Mouse (Mus musculus) forebrain, embryonic 14.5 days (tissue): ENCODE data around the gene Kri1. TPM values are rescaled to one million over a fixed set of nuclear protein-coding genes. Genes with fewer than 3 reads are reported as not detected.
"Not testable (repeated sequence)": the region's sequence is repeated elsewhere in the genome, so short reads cannot be mapped to it uniquely, and the experiment has no call there.

Experiments used
- ATAC-seq: fragments of 200-750 bp; cut with Nextera tagmentation; 2 replicates; pipeline ENCODE4 v1.8.0; 2017; ENCODE audit warnings: mild to moderate bottlenecking, moderate library complexity
- DNase-seq: peaks from one replicate; pipeline ENCODE4 v3.0.0-alpha.2; 2015; ENCODE audit warnings: low spot score
- H3K27ac ChIP-seq: fragments of 300-500 bp; sonication (generic); 2 replicates; pipeline ENCODE4 v1.5.1; 2014; ENCODE audit warnings: low read depth, mild to moderate bottlenecking, control low read depth, low read length, moderate library complexity
- H3K27me3 ChIP-seq: fragments of 300-500 bp; sonication (generic); replicated peaks from 2 replicates; pipeline ENCODE4 v1.6.1; 2014; ENCODE audit warnings: low read length, control low read depth, mixed read lengths; ENCODE audit not compliant: control insufficient read depth, insufficient read depth
- H3K36me3 ChIP-seq: fragments of 300-500 bp; sonication (generic); 2 replicates; pipeline ENCODE4 v1.6.1; 2014; ENCODE audit warnings: low read length, control low read depth; ENCODE audit not compliant: control insufficient read depth, insufficient read depth
- H3K4me1 ChIP-seq: fragments of 300-500 bp; sonication (generic); 2 replicates; pipeline ENCODE4 v1.6.1; 2014; ENCODE audit warnings: antibody characterized with exemption, low read length, control low read depth; ENCODE audit not compliant: control insufficient read depth, insufficient read depth
- H3K4me2 ChIP-seq: fragments of 300-500 bp; sonication (generic); 2 replicates; pipeline ENCODE4 v1.6.1; 2014; ENCODE audit warnings: mild to moderate bottlenecking, control low read depth, low read length
- H3K4me3 ChIP-seq: fragments of 300-500 bp; sonication (generic); 2 replicates; pipeline ENCODE4 v1.5.1; 2014; ENCODE audit warnings: low read depth, low read length, control low read depth
- H3K9ac ChIP-seq: fragments of 300-500 bp; sonication (generic); 2 replicates; pipeline ENCODE4 v1.6.1; 2014; ENCODE audit warnings: mild to moderate bottlenecking, low read length, control low read depth, moderate library complexity
- H3K9me3 ChIP-seq: fragments of 300-500 bp; sonication (generic); replicated peaks from 2 replicates; pipeline ENCODE4 v1.6.1; 2016; ENCODE audit warnings: low read length, control low read depth, mixed read lengths; ENCODE audit not compliant: control insufficient read depth
- WGBS: fragments of 180-500 bp; shearing (Covaris S2); extraction: QIAGEN DNeasy Blood & Tissue Kit; methylation state at CpG from one replicate; pipeline ENCODE4 v1.1.7; 2014; 5-methylcytosine and 5-hydroxymethylcytosine counted together
- polyA plus RNA-seq: library from polyadenylated mRNA; unstranded; fragments of >200 nt; fragmentation: Nextera tagmentation; extraction: Ambion mirVana; gene quantifications from 2 replicates; pipeline ENCODE4 v1.2.1, GENCODE M21; 2014

Gene Kri1
- polyA plus RNA-seq, 1 experiment from 2014 or later = 9.8 TPM

GRCm38 (mm10) chr9:21225415-21225758, 62.4 kb downstream of the Kri1 start:
- Histone ChIP-seq H3K4me3 (no peak overlapping the region), H3K4me1 (peaks cover 5% of the 10 kb centered on the region; the same call in 1 of the 2 replicates), H3K27me3 (no peaks in the 10 kb centered on the region), H3K9ac (peak overlapping the region; percentile 21; the same call in 1 of the 2 replicates), H3K9me3 (no peaks in the 10 kb centered on the region), H3K4me2 (peak overlapping the region; percentile 33), H3K36me3 (peaks cover 15% of the 10 kb centered on the region; the same call in 1 of the 2 replicates), H3K27ac (no peak overlapping the region)
- 28% methylated on average over 7 of the region's 7 CpGs for WGBS
- DNase-seq = no peak
- no peak for ATAC-seq

- 22% methylated on average over 26 of the region's 26 CpGs for WGBS
- ATAC-seq = no peak
- Histone ChIP-seq H3K27ac (no peak overlapping the region), H3K4me3 (no peak overlapping the region), H3K9ac (peak overlapping the region; percentile 21; the same call in 1 of the 2 replicates), H3K4me1 (peaks cover 5% of the 10 kb centered on the region; the same call in 1 of the 2 replicates), H3K27me3 (no peaks in the 10 kb centered on the region), H3K36me3 (peaks cover 9% of the 10 kb centered on the region; the same call in 1 of the 2 replicates), H3K9me3 (no peaks in the 10 kb centered on the region), H3K4me2 (peak overlapping the region; percentile 33)
- DNase-seq = no peak
These were observed 63.0 kb downstream of the Kri1 start for GRCm38 (mm10) chr9:21224576-21225414.

GRCm38 (mm10) chr9:21223906-21224305, 63.9 kb downstream of the Kri1 start:
- Histone ChIP-seq H3K4me3 (no peak overlapping the region), H3K9ac (no peak overlapping the region), H3K9me3 (no peaks in the 10 kb centered on the region), H3K4me2 (no peak overlapping the region), H3K27ac (no peak overlapping the region), H3K4me1 (peaks cover 5% of the 10 kb centered on the region; the same call in 1 of the 2 replicates), H3K27me3 (no peaks in the 10 kb centered on the region), H3K36me3 (0 out of 2 replicates have a peak, but pooled peaks cover under 1% of the 10 kb centered on the region)
- ATAC-seq (no peak), DNase-seq (no peak)
- WGBS = 90% methylated on average over 6 of the region's 6 CpGs

GRCm38 (mm10) chr9:21223490-21223889, 64.3 kb downstream of the Kri1 start:
- not testable (repeated sequence) for H3K4me3 ChIP-seq, H3K36me3 ChIP-seq, H3K27ac ChIP-seq, H3K27me3 ChIP-seq, ATAC-seq, H3K9me3 ChIP-seq, DNase-seq, H3K4me2 ChIP-seq, H3K9ac ChIP-seq, H3K4me1 ChIP-seq
- WGBS = 91% methylated on average over 1 of the region's 2 CpGs

Other genes with a start within 250 kb of the Kri1 start
- 1.3 and 1.8 TPM in 2 replicates for gene Zglp1, start 220.9 kb downstream of the Kri1 start, polyA plus RNA-seq
- 0.41 and 1.8 TPM in 2 replicates for gene Gm49373, start 214.9 kb downstream of the Kri1 start, polyA plus RNA-seq
- 60.2 and 69.8 TPM in 2 replicates for gene Fdx1l, start 214.4 kb downstream of the Kri1 start, polyA plus RNA-seq
- gene Gm38431, start 196.0 kb downstream of the Kri1 start, polyA plus RNA-seq = 1.2 and 1.5 TPM in 2 replicates
- 43.6 and 47.1 TPM in 2 replicates for gene Raver1, start 196.0 kb downstream of the Kri1 start, polyA plus RNA-seq
- gene Tyk2, start 156.7 kb downstream of the Kri1 start, polyA plus RNA-seq = 5.0 and 6.2 TPM in 2 replicates
- gene Cdc37, start 138.0 kb downstream of the Kri1 start, polyA plus RNA-seq = 222 and 247 TPM in 2 replicates
- gene Pde4a, start 122.3 kb downstream of the Kri1 start, polyA plus RNA-seq = 17.3 and 22.4 TPM in 2 replicates
- gene Keap1, start 48.6 kb downstream of the Kri1 start, polyA plus RNA-seq = 34.7 and 39.1 TPM in 2 replicates
- gene S1pr5, start 39.5 kb downstream of the Kri1 start, polyA plus RNA-seq = 0.94 and 1.4 TPM in 2 replicates
- 45.7 and 53.1 TPM in 2 replicates for gene Atg4d, start 22.7 kb downstream of the Kri1 start, polyA plus RNA-seq
- 101 and 107 TPM in 2 replicates for gene Cdkn2d, start 3.4 kb upstream of the Kri1 start, polyA plus RNA-seq
- 0.91 and 1.4 TPM in 2 replicates for gene Ap1m2, start 24.4 kb upstream of the Kri1 start, polyA plus RNA-seq
- 52.0 and 61.0 TPM in 2 replicates for gene Slc44a2, start 32.7 kb upstream of the Kri1 start, polyA plus RNA-seq
- 248 and 249 TPM in 2 replicates for gene Ilf3, start 79.9 kb upstream of the Kri1 start, polyA plus RNA-seq
- gene Qtrt1, start 123.9 kb upstream of the Kri1 start, polyA plus RNA-seq = 51.4 and 53.7 TPM in 2 replicates
- 54.2 and 65.3 TPM in 2 replicates for gene Dnm2, start 136.9 kb upstream of the Kri1 start, polyA plus RNA-seq
- gene Tmed1, start 222.3 kb upstream of the Kri1 start, polyA plus RNA-seq = 56.9 and 58.3 TPM in 2 replicates
- gene AB124611, start 238.2 kb upstream of the Kri1 start, polyA plus RNA-seq = 0.74 and 1.9 TPM in 2 replicates